Mouse (Mus musculus) cerebellum, adult 2 months (tissue): ENCODE data around the gene Scarb2.

Source experiments
- CTCF ChIP-seq: fragments of 200-500 bp; IDR thresholded peaks from 2 replicates; pipeline ENCODE4 v1.5.1; 2011; ENCODE audit warnings: low read depth, mild to moderate bottlenecking, control low read depth, low read length, moderate library complexity, borderline replicate concordance; ENCODE audit not compliant: insufficient read depth
- POLR2A ChIP-seq: fragments of 200-500 bp; IDR thresholded peaks from 2 replicates; pipeline ENCODE4 v1.6.1; 2011; ENCODE audit warnings: low read length, control low read depth, borderline replicate concordance; ENCODE audit not compliant: insufficient read depth

DNA sequence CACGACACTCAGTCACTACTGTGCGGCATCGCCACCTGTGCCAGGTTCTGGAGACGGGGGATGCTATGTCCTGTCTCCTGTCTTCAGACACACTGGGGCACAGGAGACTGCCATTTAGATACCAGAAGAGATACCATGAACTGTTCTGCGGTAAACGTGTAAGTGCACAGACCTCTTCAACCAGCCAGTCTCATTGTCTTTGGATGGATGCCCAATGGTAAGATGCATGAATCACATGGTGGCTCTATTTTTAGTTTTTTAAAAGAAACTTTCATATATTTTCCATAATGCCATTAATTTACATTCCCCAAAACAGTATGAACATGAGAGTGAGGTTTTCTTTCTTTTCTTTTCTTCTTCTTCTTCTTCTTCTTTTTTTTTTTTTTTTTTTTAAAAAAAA, 38.4 kb downstream of the Scarb2 start:
- TF ChIP-seq CTCF (no peak), POLR2A (no peak)
